Comparison of ENCODE assay signal across 15 mouse cellular contexts in the genomic region with DNA sequence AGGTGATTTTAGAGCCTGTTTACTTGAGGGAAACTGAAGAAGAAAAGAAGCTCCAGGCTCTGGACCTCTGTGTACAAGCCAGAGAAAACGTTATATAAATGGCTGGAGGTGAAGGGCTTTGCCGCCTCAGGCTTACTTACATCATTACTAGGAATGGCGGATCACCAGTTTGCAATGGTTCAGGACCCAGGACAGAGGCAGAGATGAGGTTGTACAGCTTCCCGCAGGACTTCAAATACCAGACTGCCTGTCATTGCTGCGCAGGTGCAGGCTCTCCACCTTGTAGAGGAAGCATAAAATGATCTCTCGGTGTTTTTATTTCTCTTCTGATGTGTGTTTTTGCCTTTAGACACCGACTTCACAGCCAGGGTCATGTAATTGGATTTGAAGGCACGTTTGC. TPM values are rescaled to one million over a fixed set of nuclear protein-coding genes. Genes with fewer than 3 reads are reported as not detected.
DNase-seq lines count a peak whose midpoint lies in the region; ATAC-seq lines count a peak whose summit lies in the region.
"Had no signal": no experiment of that assay in that cellular context is flagged by ENCODE, and none has a peak within 500 bp of the region (broad histone marks: within the 10 kb centered on the region; RNA-seq: fewer than 3 reads in every experiment).

No protein-coding gene starts in this region.

- H3K27me3 ChIP-seq in forebrain, embryonic 14.5 days (replicated peaks; ENCODE audit: control insufficient read depth, insufficient read depth, low read length): no peaks in the 10 kb centered on the region
- no peaks in the 10 kb centered on the region for H3K27me3 ChIP-seq in forebrain, embryonic 12.5 days
- H3K27me3 ChIP-seq in neural tube, embryonic 15.5 days (replicated peaks): no peaks in the 10 kb centered on the region
- H3K27me3 ChIP-seq: liver, embryonic 12.5 days; neural tube, embryonic 12.5 days; stomach, embryonic 15.5 days had no signal

- 30% methylated on average over 8 of the region's 8 CpGs for WGBS in forebrain, embryonic 14.5 days
- 38% methylated on average over 8 of the region's 8 CpGs for WGBS in forebrain, embryonic 12.5 days
- 29% methylated on average over 8 of the region's 8 CpGs for WGBS in neural tube, embryonic 15.5 days

- DNase-seq in forebrain, embryonic 14.5 days (ENCODE audit: low spot score): peak; percentile 16
- DNase-seq in neural tube, embryonic 10.5 days (ENCODE audit: extremely low spot score, low spot score): peak; percentile 24
- DNase-seq in mesoderm, embryonic 11.5 days (ENCODE audit: low read depth, low spot score): peak; percentile 60
- no peak for DNase-seq in right cerebral cortex, postnatal 4 days
- no peak for DNase-seq in layer of hippocampus, adult 9-10 months (ENCODE audit: low spot score)
- DNase-seq: B cell, adult 2 months; cerebellum, postnatal 14 days; kidney, adult 8-10 months had no signal

- H3K4me3 ChIP-seq in forebrain, embryonic 14.5 days (ENCODE audit: low read depth, low read length): no peak overlapping the region
- no peak overlapping the region for H3K4me3 ChIP-seq in forebrain, embryonic 12.5 days (replicated peaks)
- no peak overlapping the region for H3K4me3 ChIP-seq in neural tube, embryonic 15.5 days (replicated peaks)
- H3K4me3 ChIP-seq: liver, embryonic 12.5 days; neural tube, embryonic 12.5 days; stomach, embryonic 15.5 days had no signal

- no peaks in the 10 kb centered on the region for H3K4me1 ChIP-seq in forebrain, embryonic 14.5 days (ENCODE audit: control insufficient read depth, insufficient read depth, low read length)
- H3K4me1 ChIP-seq in forebrain, embryonic 12.5 days: peaks cover 3% of the 10 kb centered on the region
- peaks cover 5% of the 10 kb centered on the region; the same call in 1 of the 2 replicates for H3K4me1 ChIP-seq in neural tube, embryonic 15.5 days
- H3K4me1 ChIP-seq: liver, embryonic 12.5 days; stomach, embryonic 15.5 days had no signal

- ATAC-seq in forebrain, embryonic 14.5 days: no peak
- ATAC-seq in forebrain, embryonic 12.5 days (ENCODE audit: low FRiP score): no peak
- no peak for ATAC-seq in neural tube, embryonic 15.5 days (ENCODE audit: low FRiP score)
- ATAC-seq in cerebellum, adult (ENCODE audit: insufficient number of reproducible peaks, low FRiP score, low TSS enrichment): no peak
- ATAC-seq: liver, embryonic 12.5 days had no signal

- H3K36me3 ChIP-seq in forebrain, embryonic 14.5 days (ENCODE audit: control insufficient read depth, insufficient read depth, low read length): no peaks in the 10 kb centered on the region
- H3K36me3 ChIP-seq in forebrain, embryonic 12.5 days (replicated peaks): no peaks in the 10 kb centered on the region
- no peaks in the 10 kb centered on the region for H3K36me3 ChIP-seq in neural tube, embryonic 15.5 days
- H3K36me3 ChIP-seq: liver, embryonic 12.5 days; neural tube, embryonic 12.5 days; stomach, embryonic 15.5 days had no signal

- no peak overlapping the region for H3K4me2 ChIP-seq in forebrain, embryonic 14.5 days (ENCODE audit: low read length)
- no peak overlapping the region for H3K4me2 ChIP-seq in forebrain, embryonic 12.5 days
- H3K4me2 ChIP-seq in neural tube, embryonic 15.5 days: no peak overlapping the region
- H3K4me2 ChIP-seq: liver, embryonic 12.5 days; neural tube, embryonic 12.5 days; stomach, embryonic 15.5 days had no signal

- H3K9ac ChIP-seq in forebrain, embryonic 14.5 days (ENCODE audit: low read length): no peak overlapping the region
- no peak overlapping the region for H3K9ac ChIP-seq in forebrain, embryonic 12.5 days
- H3K9ac ChIP-seq in neural tube, embryonic 15.5 days (replicated peaks): no peak overlapping the region
- H3K9ac ChIP-seq: liver, embryonic 12.5 days; neural tube, embryonic 12.5 days; stomach, embryonic 15.5 days had no signal

- no peak overlapping the region for H3K27ac ChIP-seq in forebrain, embryonic 14.5 days (ENCODE audit: low read depth, low read length)
- no peak overlapping the region for H3K27ac ChIP-seq in forebrain, embryonic 12.5 days
- H3K27ac ChIP-seq in neural tube, embryonic 15.5 days (replicated peaks): no peak overlapping the region
- H3K27ac ChIP-seq: liver, embryonic 12.5 days; macrophage; neural tube, embryonic 12.5 days; stomach, embryonic 15.5 days had no signal

- no peaks in the 10 kb centered on the region for H3K9me3 ChIP-seq in forebrain, embryonic 14.5 days (replicated peaks; ENCODE audit: control insufficient read depth, low read length)
- no peaks in the 10 kb centered on the region for H3K9me3 ChIP-seq in forebrain, embryonic 12.5 days
- no peaks in the 10 kb centered on the region for H3K9me3 ChIP-seq in neural tube, embryonic 15.5 days (replicated peaks)
- H3K9me3 ChIP-seq: liver, embryonic 12.5 days; neural tube, embryonic 12.5 days; stomach, embryonic 15.5 days had no signal

RNA-seq across cellular contexts. Expression of a gene that starts 7.1 kb away (rescaled TPM):
- polyA plus RNA-seq in forebrain, embryonic 14.5 days (2014; fragmentation: Nextera tagmentation; extraction: Ambion mirVana): 0.62 and 1.1 TPM in 2 replicates
- 0.36 and 0.54 TPM in 2 replicates for polyA plus RNA-seq in forebrain, embryonic 12.5 days (2016; fragmentation: Nextera tagmentation; extraction: Ambion mirVana)
- 4.1 and 5.9 TPM in 2 replicates for polyA plus RNA-seq in neural tube, embryonic 15.5 days (2015; fragmentation: Nextera tagmentation; extraction: Ambion mirVana)
- polyA plus RNA-seq: liver, embryonic 12.5 days had no signal

Comparison
In these comparisons a context has a peak if more than half of its experiments do, and no peak if none do; other contexts are left out.
1. DNase-seq: peak in forebrain, embryonic 14.5 days (single experiment), neural tube, embryonic 10.5 days (single experiment) and mesoderm, embryonic 11.5 days (single experiment); none in right cerebral cortex, postnatal 4 days (single experiment) and layer of hippocampus, adult 9-10 months (single experiment).